Mouse (Mus musculus) heart, embryonic 10.5 days (tissue): ENCODE data around the gene Adck1. TPM values are rescaled to one million over a fixed set of nuclear protein-coding genes. Genes with fewer than 3 reads are reported as not detected.
"Not testable (repeated sequence)": the region's sequence is repeated elsewhere in the genome, so short reads cannot be mapped to it uniquely, and the experiment has no call there.

Source experiments
- DNase-seq: peaks from one replicate; pipeline ENCODE4 v3.0.0-alpha.2; 2017; ENCODE audit warnings: low spot score
- H3K27ac ChIP-seq: fragments of 300-500 bp; sonication (generic); 2 replicates; pipeline ENCODE4 v1.5.1; 2016; ENCODE audit warnings: mild to moderate bottlenecking
- H3K27me3 ChIP-seq: fragments of 300-500 bp; sonication (generic); 2 replicates; pipeline ENCODE4 v1.6.1; 2016; ENCODE audit warnings: mild to moderate bottlenecking; ENCODE audit not compliant: poor library complexity, insufficient read depth, severe bottlenecking
- H3K36me3 ChIP-seq: fragments of 300-500 bp; sonication (generic); 2 replicates; pipeline ENCODE4 v1.6.1; 2016; ENCODE audit warnings: mild to moderate bottlenecking, moderate library complexity
- H3K4me1 ChIP-seq: fragments of 300-500 bp; sonication (generic); 2 replicates; pipeline ENCODE4 v1.6.1; 2016; ENCODE audit warnings: mild to moderate bottlenecking
- H3K4me3 ChIP-seq: fragments of 300-500 bp; sonication (generic); 2 replicates; pipeline ENCODE4 v1.5.1; 2016; ENCODE audit warnings: mild to moderate bottlenecking, moderate library complexity
- H3K9me3 ChIP-seq: fragments of 300-500 bp; sonication (generic); 2 replicates; pipeline ENCODE4 v1.6.1; 2016; ENCODE audit warnings: mild to moderate bottlenecking, moderate library complexity
- WGBS: fragments of 180-500 bp; shearing (Covaris S2); methylation state at CpG from one replicate; pipeline ENCODE4 v1.1.7; 2016; 5-methylcytosine and 5-hydroxymethylcytosine counted together
- polyA plus RNA-seq: library from polyadenylated mRNA; unstranded; fragments of >200 nt; fragmentation: Nextera tagmentation; extraction: Ambion mirVana; gene quantifications from 2 replicates; pipeline ENCODE4 v1.2.1, GENCODE M21; 2016

The Adck1 gene
- 22.1 and 22.5 TPM in 2 replicates for polyA plus RNA-seq

DNA sequence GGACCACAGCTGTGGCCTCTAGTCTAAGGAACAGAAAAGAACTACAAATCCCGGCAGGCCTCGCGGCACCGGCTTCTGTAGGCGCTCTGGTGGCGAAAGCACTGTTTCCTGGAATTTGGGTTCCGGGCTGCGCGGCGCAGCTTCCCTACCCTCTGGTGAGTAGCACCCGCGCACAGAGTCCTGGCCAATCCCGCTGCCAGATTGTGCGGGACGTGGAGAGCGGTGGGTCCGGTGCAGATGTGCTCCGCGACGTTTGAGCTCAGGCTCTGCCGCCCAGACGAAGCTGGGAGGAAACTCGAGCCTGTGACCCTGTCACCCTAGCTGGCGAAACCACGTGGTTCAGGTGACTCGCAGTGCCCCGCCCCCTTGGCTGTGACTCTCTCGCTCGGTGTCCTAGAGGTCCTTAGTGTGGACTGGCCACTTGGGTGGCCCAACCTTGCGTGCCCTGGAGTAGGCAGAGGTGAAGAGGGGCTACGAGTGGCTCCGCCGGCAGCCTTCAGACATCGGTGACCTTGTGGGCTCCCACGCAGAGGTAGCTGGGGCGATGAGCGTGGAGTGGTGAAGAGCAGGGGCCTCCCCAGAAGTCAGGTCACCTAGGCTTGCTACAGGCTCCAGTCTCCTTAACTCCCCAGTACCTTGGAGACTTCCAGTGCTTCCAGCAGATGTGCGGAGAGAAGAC is at the start of gene Adck1:
Gene Adck1 (plus strand): TSS at position 114 of the 679 bp plus-strand sequence.
- WGBS: under 1% methylated on average over 38 of the region's 38 CpGs

GRCm38 (mm10) chr12:88314556-88314955 is 45.8 kb upstream of the Adck1 start:
- no peak overlapping the region for H3K27ac ChIP-seq
- no peaks in the 10 kb centered on the region for H3K36me3 ChIP-seq
- H3K9me3 ChIP-seq: no peaks in the 10 kb centered on the region
- H3K4me1 ChIP-seq: no peaks in the 10 kb centered on the region
- no peak overlapping the region for H3K4me3 ChIP-seq
- H3K27me3 ChIP-seq: no peaks in the 10 kb centered on the region
- no peak for DNase-seq
- 58% methylated on average over 3 of the region's 3 CpGs for WGBS

More for the DNA sequence above, at the start of gene Adck1:
- H3K4me1 ChIP-seq: no peaks in the 10 kb centered on the region; the same call in 1 of the 2 replicates
- no peaks in the 10 kb centered on the region for H3K36me3 ChIP-seq
- no peaks in the 10 kb centered on the region for H3K9me3 ChIP-seq
- H3K4me3 ChIP-seq: peak within 1 kb of the TSS; percentile 79
- peak; percentile 95 for DNase-seq
- H3K27me3 ChIP-seq: no peaks in the 10 kb centered on the region
- peak within 1 kb of the TSS; percentile 93 for H3K27ac ChIP-seq

DNA sequence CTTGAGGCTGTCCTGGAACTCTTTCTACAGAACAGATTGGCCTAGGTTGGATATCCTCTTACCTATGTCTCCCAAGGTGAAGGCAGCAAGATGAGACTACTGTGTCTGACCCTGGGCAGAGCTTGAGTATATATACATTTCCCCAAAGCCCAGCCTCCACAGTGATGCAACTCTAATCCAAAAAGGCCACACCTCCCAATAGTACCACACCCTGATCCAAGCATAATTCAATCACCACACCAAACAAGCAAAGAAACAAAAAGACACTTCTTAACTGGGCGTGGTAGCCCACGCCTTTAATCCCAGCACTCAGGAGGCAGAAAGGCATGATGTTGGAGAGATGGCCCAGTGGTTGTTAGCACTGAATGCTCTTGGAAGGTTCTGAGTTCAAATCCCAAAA is 36.4 kb upstream of the Adck1 start, which contains the start of gene Gm5039:
Gene Gm5039 (minus strand): TSS at position 101 of the 400 bp plus-strand sequence.
- not testable (repeated sequence) for H3K9me3 ChIP-seq, H3K36me3 ChIP-seq, H3K4me1 ChIP-seq, H3K27me3 ChIP-seq, H3K4me3 ChIP-seq, DNase-seq, H3K27ac ChIP-seq
- 86% methylated on average over 2 of the region's 2 CpGs for WGBS

GRCm38 (mm10) chr12:88336662-88337413 is 23.5 kb upstream of the Adck1 start:
- DNase-seq, H3K27ac ChIP-seq, H3K4me1 ChIP-seq, H3K36me3 ChIP-seq, H3K9me3 ChIP-seq, H3K27me3 ChIP-seq, H3K4me3 ChIP-seq: not testable (repeated sequence)
- WGBS: 71% methylated on average over 4 of the region's 4 CpGs

- not testable (repeated sequence) for DNase-seq, H3K4me1 ChIP-seq, H3K36me3 ChIP-seq, H3K27me3 ChIP-seq, H3K9me3 ChIP-seq, H3K27ac ChIP-seq, H3K4me3 ChIP-seq
- 58% methylated on average over 2 of the region's 2 CpGs for WGBS
Measured at GRCm38 (mm10) chr12:88341286-88341685, 19.1 kb upstream of the Adck1 start.

- no peak for DNase-seq
- no peaks in the 10 kb centered on the region for H3K9me3 ChIP-seq
- no peaks in the 10 kb centered on the region for H3K36me3 ChIP-seq
- H3K4me1 ChIP-seq: no peaks in the 10 kb centered on the region
- H3K27me3 ChIP-seq: no peaks in the 10 kb centered on the region
- peak overlapping the region; percentile 76 for H3K27ac ChIP-seq
- WGBS: 18% methylated on average over 41 of the region's 41 CpGs
- H3K4me3 ChIP-seq: peak overlapping the region; percentile 57
Measured at GRCm38 (mm10) chr12:88354182-88354702, 6.1 kb upstream of the Adck1 start.

DNA sequence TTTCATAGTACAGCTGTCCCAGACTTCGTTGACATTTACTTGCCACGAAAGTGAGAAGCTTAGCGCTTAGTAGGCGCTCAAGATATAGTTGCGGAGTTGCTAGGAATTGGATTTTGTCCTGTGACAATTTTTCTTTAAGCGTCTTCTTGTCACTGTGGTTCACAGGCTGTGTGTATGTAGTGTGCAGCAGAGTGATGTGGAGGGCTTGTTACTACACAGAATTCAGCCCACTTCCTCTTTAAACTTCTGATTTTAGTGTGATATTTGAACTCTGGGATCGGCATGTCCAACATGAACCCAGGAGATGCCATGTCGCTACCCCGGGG is 729 bp downstream of the Adck1 start:
- Histone ChIP-seq H3K36me3 (no peaks in the 10 kb centered on the region), H3K27me3 (no peaks in the 10 kb centered on the region), H3K4me1 (no peaks in the 10 kb centered on the region; the same call in 1 of the 2 replicates), H3K27ac (peak overlapping the region; percentile 93), H3K4me3 (peak overlapping the region; percentile 79), H3K9me3 (no peaks in the 10 kb centered on the region)
- WGBS: 47% methylated on average over 9 of the region's 9 CpGs
- DNase-seq: no peak

GRCm38 (mm10) chr12:88367673-88368072 is 7.3 kb downstream of the Adck1 start:
- Histone ChIP-seq H3K27ac (no peak overlapping the region), H3K4me1 (no peaks in the 10 kb centered on the region), H3K36me3 (no peaks in the 10 kb centered on the region), H3K9me3 (no peaks in the 10 kb centered on the region), H3K4me3 (no peak overlapping the region), H3K27me3 (no peaks in the 10 kb centered on the region)
- DNase-seq: no peak
- 80% methylated on average over 4 of the region's 4 CpGs for WGBS

DNA sequence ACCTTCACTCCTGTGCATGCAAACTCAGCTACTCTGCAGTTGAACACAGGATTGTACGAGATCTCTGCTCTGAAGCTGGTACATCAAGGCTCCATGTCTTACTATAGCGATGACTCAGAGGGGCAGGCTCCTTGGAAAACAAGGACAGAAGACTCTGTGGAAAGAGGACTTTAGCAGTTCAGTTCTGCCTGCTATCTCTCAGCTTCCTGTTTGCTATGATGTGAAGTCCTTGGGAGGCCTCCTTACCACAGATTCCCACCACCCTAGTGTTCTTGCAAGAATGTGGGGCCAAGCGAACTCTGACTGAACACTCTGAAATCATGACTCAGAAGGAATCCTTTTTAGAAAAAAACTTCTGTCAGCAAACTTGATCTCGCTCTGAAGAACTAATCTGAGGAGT is 8.3 kb downstream of the Adck1 start:
- WGBS: 66% methylated on average over 4 of the region's 4 CpGs
- DNase-seq: no peak
- Histone ChIP-seq H3K36me3 (no peaks in the 10 kb centered on the region), H3K9me3 (no peaks in the 10 kb centered on the region), H3K27me3 (no peaks in the 10 kb centered on the region), H3K27ac (no peak overlapping the region), H3K4me3 (no peak overlapping the region), H3K4me1 (no peaks in the 10 kb centered on the region)

DNA sequence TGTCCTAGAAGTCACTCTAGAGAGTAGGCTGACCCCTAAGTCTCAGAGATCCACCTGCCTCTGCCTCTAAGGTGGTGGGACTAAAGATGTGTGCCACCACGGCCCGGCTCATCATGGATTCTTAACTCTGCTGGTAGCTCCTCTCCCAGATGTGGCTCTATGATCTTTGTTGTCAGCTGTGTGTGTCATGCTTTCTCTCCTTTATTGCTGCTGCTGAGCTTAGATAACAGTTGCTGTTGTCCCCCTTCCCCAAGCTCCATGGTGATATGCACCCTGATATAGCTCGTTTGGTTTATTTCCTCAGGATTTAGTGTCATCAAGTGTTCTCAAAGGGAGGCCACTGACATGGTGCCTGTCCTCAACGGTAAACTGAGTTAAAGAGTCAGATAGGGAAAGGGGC is 9.3 kb downstream of the Adck1 start:
- not testable (repeated sequence) for DNase-seq, H3K4me3 ChIP-seq, H3K9me3 ChIP-seq, H3K27ac ChIP-seq, H3K4me1 ChIP-seq, H3K27me3 ChIP-seq, H3K36me3 ChIP-seq
- WGBS: 69% methylated on average over 4 of the region's 4 CpGs

DNA sequence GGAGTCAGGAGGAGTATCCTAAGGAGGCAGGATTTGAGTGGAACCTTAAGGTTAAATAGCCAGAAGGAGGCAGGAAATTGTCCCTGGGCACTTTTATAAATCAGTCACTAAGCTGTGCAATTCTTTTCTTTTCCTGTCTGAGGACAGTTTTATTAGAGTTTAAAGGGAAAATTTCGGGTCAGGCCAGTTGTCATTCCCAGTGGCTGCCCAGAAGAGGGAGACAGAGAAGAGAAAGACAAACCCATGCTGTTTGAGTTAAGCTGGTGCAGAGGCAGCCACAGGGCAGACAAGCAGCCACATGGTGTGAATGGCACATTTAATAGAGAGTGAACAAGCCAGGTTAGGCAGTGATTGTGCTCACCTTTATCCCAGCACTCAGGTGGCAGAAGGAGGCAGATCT is 10.0 kb downstream of the Adck1 start:
- WGBS: 10% methylated on average over 1 of the region's 1 CpGs
- not testable (repeated sequence) for H3K36me3 ChIP-seq, H3K4me1 ChIP-seq, H3K4me3 ChIP-seq, H3K9me3 ChIP-seq, H3K27me3 ChIP-seq, H3K27ac ChIP-seq, DNase-seq

- no peaks in the 10 kb centered on the region for H3K9me3 ChIP-seq
- H3K4me3 ChIP-seq: no peak overlapping the region
- H3K27ac ChIP-seq: no peak overlapping the region
- no peaks in the 10 kb centered on the region for H3K27me3 ChIP-seq
- 86% methylated on average over 5 of the region's 5 CpGs for WGBS
- DNase-seq: no peak
- no peaks in the 10 kb centered on the region for H3K4me1 ChIP-seq
- no peaks in the 10 kb centered on the region for H3K36me3 ChIP-seq
Measured at GRCm38 (mm10) chr12:88372018-88372417, 11.7 kb downstream of the Adck1 start.

GRCm38 (mm10) chr12:88376820-88377219 is 16.5 kb downstream of the Adck1 start:
- H3K4me3 ChIP-seq: no peak overlapping the region
- no peak overlapping the region for H3K27ac ChIP-seq
- no peaks in the 10 kb centered on the region for H3K27me3 ChIP-seq
- H3K4me1 ChIP-seq: no peaks in the 10 kb centered on the region
- 44% methylated on average over 10 of the region's 10 CpGs for WGBS
- no peaks in the 10 kb centered on the region for H3K9me3 ChIP-seq
- DNase-seq: no peak
- peaks cover 6% of the 10 kb centered on the region; the same call in 1 of the 2 replicates for H3K36me3 ChIP-seq
